Mouse (Mus musculus) central nervous system, embryonic 11.5 days (tissue): ENCODE results near the gene Afg1l. TPM values are rescaled to one million over a fixed set of nuclear protein-coding genes. Genes with fewer than 3 reads are reported as not detected.

ENCODE experiments used
- polyA plus RNA-seq: library from polyadenylated mRNA; depleted of rRNA; stranded (reverse); fragments of >200 nt; gene quantifications from 2 replicates; pipeline ENCODE4 v1.2.3, GENCODE M21; 2012; rRNA removed

Gene Afg1l
- polyA plus RNA-seq: 2.8 and 4.5 TPM in 2 replicates

GRCm38 (mm10) chr10:42478341-42478720, at the start of gene Afg1l:
Gene Afg1l, minus strand, starts transcription at chr10:42478565.

GRCm38 (mm10) chr10:42501775-42502348, 23.5 kb upstream of the Afg1l start, which contains the start of gene Snx3:
Gene Snx3, plus strand, starts transcription at chr10:42502030.

GRCm38 (mm10) chr10:42276507-42277345, 201.6 kb downstream of the Afg1l start, which contains the start of gene Foxo3:
Gene Foxo3, minus strand, starts transcription at chr10:42276755.

Other genes with a start within 250 kb of the Afg1l start
- gene Foxo3, start 201.8 kb downstream of the Afg1l start, polyA plus RNA-seq: 8.1 and 10.9 TPM in 2 replicates
- 174 and 179 TPM in 2 replicates for gene Snx3, start 23.5 kb upstream of the Afg1l start, polyA plus RNA-seq
- gene Nr2e1, start 105.1 kb upstream of the Afg1l start, polyA plus RNA-seq: 23.7 and 36.1 TPM in 2 replicates
- 18.7 and 23.5 TPM in 2 replicates for gene Ostm1, start 105.3 kb upstream of the Afg1l start, polyA plus RNA-seq